Mouse (Mus musculus) midbrain, postnatal 0 days (tissue): ENCODE data around the gene Ssbp2. TPM values are rescaled to one million over a fixed set of nuclear protein-coding genes. Genes with fewer than 3 reads are reported as not detected.

ENCODE experiments used
- ATAC-seq: fragments of 200-750 bp; cut with Nextera tagmentation; 2 replicates; pipeline ENCODE4 v1.8.0; 2017; ENCODE audit warnings: moderate number of reproducible peaks, mild to moderate bottlenecking, moderate TSS enrichment, moderate library complexity; ENCODE audit not compliant: low FRiP score
- DNase-seq: peaks from one replicate; pipeline ENCODE4 v3.0.0-alpha.2; 2015; ENCODE audit warnings: low spot score
- H3K27ac ChIP-seq: fragments of 300-500 bp; sonication (generic); 2 replicates; pipeline ENCODE4 v1.5.1; 2014; ENCODE audit warnings: low read depth, mild to moderate bottlenecking, low read length, mixed read lengths
- H3K27me3 ChIP-seq: fragments of 300-500 bp; sonication (generic); 2 replicates; pipeline ENCODE4 v1.6.1; 2014; ENCODE audit warnings: low read length, control low read depth, mixed read lengths; ENCODE audit not compliant: insufficient read depth
- H3K36me3 ChIP-seq: fragments of 300-500 bp; sonication (generic); 2 replicates; pipeline ENCODE4 v1.6.1; 2014; ENCODE audit warnings: low read length, control low read depth, mixed read lengths; ENCODE audit not compliant: insufficient read depth
- H3K4me1 ChIP-seq: fragments of 300-500 bp; sonication (generic); 2 replicates; pipeline ENCODE4 v1.6.1; 2014; ENCODE audit warnings: mild to moderate bottlenecking, control low read depth, antibody characterized with exemption, low read length, mixed read lengths; ENCODE audit not compliant: insufficient read depth
- H3K4me2 ChIP-seq: fragments of 300-500 bp; sonication (generic); 2 replicates; pipeline ENCODE4 v1.6.1; 2014; ENCODE audit warnings: low read depth, mild to moderate bottlenecking, low read length, mixed read lengths; ENCODE audit not compliant: poor library complexity, severe bottlenecking
- H3K4me3 ChIP-seq: fragments of 300-500 bp; sonication (generic); 2 replicates; pipeline ENCODE4 v1.5.1; 2014; ENCODE audit warnings: low read depth, mild to moderate bottlenecking, low read length, moderate library complexity
- H3K9ac ChIP-seq: fragments of 300-500 bp; sonication (generic); replicated peaks from 2 replicates; pipeline ENCODE4 v1.6.1; 2014; ENCODE audit warnings: mild to moderate bottlenecking, low read length, moderate library complexity, mixed read lengths; ENCODE audit not compliant: poor library complexity, severe bottlenecking
- H3K9me3 ChIP-seq: fragments of 300-500 bp; sonication (generic); 2 replicates; pipeline ENCODE4 v1.6.1; 2016; ENCODE audit warnings: low read length, control low read depth
- CTCF ChIP-seq: IDR thresholded peaks from 2 replicates; pipeline ENCODE4 v1.5.1; 2016; ENCODE audit warnings: antibody characterized with exemption, mild to moderate bottlenecking
- WGBS: fragments of 180-500 bp; shearing (Covaris S2); extraction: QIAGEN DNeasy Blood & Tissue Kit; methylation state at CpG from one replicate; pipeline ENCODE4 v1.1.7; 2014; 5-methylcytosine and 5-hydroxymethylcytosine counted together
- polyA plus RNA-seq: library from polyadenylated mRNA; unstranded; fragments of >200 nt; fragmentation: Nextera tagmentation; extraction: Ambion mirVana; gene quantifications from 2 replicates; pipeline ENCODE4 v1.2.1, GENCODE M21; 2015
- total RNA-seq: library from RNA; depleted of rRNA; stranded (reverse); fragments of >200 nt; gene quantifications from 2 replicates; pipeline ENCODE4 v1.2.3, GENCODE M21; 2014; rRNA removed

Ssbp2 gene
- 148 and 156 TPM in 2 replicates for total RNA-seq
- 167 and 170 TPM in 2 replicates for polyA plus RNA-seq

GRCm38 (mm10) chr13:91459896-91460620 is at the start of gene Ssbp2:
Gene Ssbp2 (plus strand): TSS chr13:91460283.
- peak; percentile 54 for DNase-seq

GRCm38 (mm10) chr13:91413752-91414503 is 46.2 kb upstream of the Ssbp2 start:
- no peak overlapping the region for H3K4me3 ChIP-seq
- WGBS, result 84% methylated on average over 5 of the region's 5 CpGs
- H3K4me2 ChIP-seq, result no peak overlapping the region
- TF ChIP-seq CTCF, result no peak
- no peaks in the 10 kb centered on the region for H3K36me3 ChIP-seq
- no peaks in the 10 kb centered on the region for H3K9me3 ChIP-seq
- ATAC-seq (no peak), DNase-seq (no peak)
- no peak overlapping the region for H3K27ac ChIP-seq
- H3K27me3 ChIP-seq, result no peaks in the 10 kb centered on the region
- H3K4me1 ChIP-seq, result no peaks in the 10 kb centered on the region
- no peak overlapping the region for H3K9ac ChIP-seq

More at GRCm38 (mm10) chr13:91459896-91460620, at the start of gene Ssbp2:
- no peaks in the 10 kb centered on the region for H3K27me3 ChIP-seq
- no peak for TF ChIP-seq CTCF
- peak; percentile 6; the same call in 1 of the 2 replicates for ATAC-seq
- H3K9ac ChIP-seq, result peak within 1 kb of the TSS; percentile 73
- peak within 1 kb of the TSS; percentile 92 for H3K27ac ChIP-seq
- peak within 1 kb of the TSS; percentile 92 for H3K4me3 ChIP-seq
- H3K36me3 ChIP-seq, result no peaks in the 10 kb centered on the region
- H3K9me3 ChIP-seq, result no peaks in the 10 kb centered on the region
- peak within 1 kb of the TSS; percentile 87 for H3K4me2 ChIP-seq
- peaks cover 5% of the 10 kb centered on the region for H3K4me1 ChIP-seq
- WGBS, result 5% methylated on average over 28 of the region's 29 CpGs

- no peak for DNase-seq
- WGBS, result 72% methylated on average over 4 of the region's 4 CpGs
- H3K4me3 ChIP-seq, result no peak overlapping the region
- no peaks in the 10 kb centered on the region for H3K36me3 ChIP-seq
- ATAC-seq, result no peak
- no peaks in the 10 kb centered on the region for H3K27me3 ChIP-seq
- H3K4me2 ChIP-seq, result no peak overlapping the region
- H3K9ac ChIP-seq, result no peak overlapping the region
- H3K9me3 ChIP-seq, result no peaks in the 10 kb centered on the region
- H3K27ac ChIP-seq, result no peak overlapping the region
- TF ChIP-seq CTCF, result no peak
- no peaks in the 10 kb centered on the region for H3K4me1 ChIP-seq
Observed at GRCm38 (mm10) chr13:91415896-91416295, 44.2 kb upstream of the Ssbp2 start.

- DNase-seq, result no peak
Observed at GRCm38 (mm10) chr13:91416698-91417097, 43.4 kb upstream of the Ssbp2 start.

GRCm38 (mm10) chr13:91421387-91421949 is 38.6 kb upstream of the Ssbp2 start:
- WGBS, result 16% methylated on average over 9 of the region's 9 CpGs
- H3K9ac ChIP-seq, result no peak overlapping the region
- no peak for TF ChIP-seq CTCF
- no peaks in the 10 kb centered on the region for H3K36me3 ChIP-seq
- no peaks in the 10 kb centered on the region for H3K27me3 ChIP-seq
- peak; percentile 86 for DNase-seq
- 0 out of 2 replicates have a peak, but pooled peaks have one; percentile 63 for ATAC-seq
- H3K4me3 ChIP-seq, result no peak overlapping the region
- H3K4me2 ChIP-seq, result peak overlapping the region; percentile 29; the same call in 1 of the 2 replicates
- H3K4me1 ChIP-seq, result 0 out of 2 replicates have a peak, but pooled peaks cover 7% of the 10 kb centered on the region
- no peak overlapping the region for H3K27ac ChIP-seq
- no peaks in the 10 kb centered on the region for H3K9me3 ChIP-seq

More at GRCm38 (mm10) chr13:91416698-91417097, 43.4 kb upstream of the Ssbp2 start:
- no peaks in the 10 kb centered on the region for H3K9me3 ChIP-seq
- H3K27ac ChIP-seq, result no peak overlapping the region
- H3K9ac ChIP-seq, result no peak overlapping the region
- H3K4me3 ChIP-seq, result no peak overlapping the region
- TF ChIP-seq CTCF, result no peak
- no peak overlapping the region for H3K4me2 ChIP-seq
- ATAC-seq, result no peak
- H3K27me3 ChIP-seq, result no peaks in the 10 kb centered on the region
- 0 out of 2 replicates have a peak, but pooled peaks cover 4% of the 10 kb centered on the region for H3K4me1 ChIP-seq
- no peaks in the 10 kb centered on the region for H3K36me3 ChIP-seq
- WGBS, result 85% methylated on average over 2 of the region's 2 CpGs
